Mouse (Mus musculus) B cell, adult 2 months (primary cell): ENCODE results near the gene Vkorc1.
"Not testable (repeated sequence)": the region's sequence is repeated elsewhere in the genome, so short reads cannot be mapped to it uniquely, and the experiment has no call there.

Source experiments
- DNase-seq, 2 experiments: peaks; one replicate each; pipeline ENCODE4 v3.0.0; 2022

The Vkorc1 gene

GRCm38 (mm10) chr7:127912938-127913337, 17.5 kb upstream of the Vkorc1 start:
- DNase-seq = no peak

- peak; percentile 89 to 91 for DNase-seq
Observed at GRCm38 (mm10) chr7:127912190-127912871, 16.9 kb upstream of the Vkorc1 start, which contains the start of gene Kat8. Kat8 (plus strand) TSS chr7:127912516.

GRCm38 (mm10) chr7:127908656-127909055, 13.2 kb upstream of the Vkorc1 start:
- DNase-seq = no peak

GRCm38 (mm10) chr7:127907939-127908338, 12.5 kb upstream of the Vkorc1 start:
- no peak for DNase-seq

GRCm38 (mm10) chr7:127903971-127904796, 8.8 kb upstream of the Vkorc1 start, which contains the start of gene Bckdk:
Bckdk (plus strand) TSS chr7:127904082.
- peak; percentile 70 to 71 for DNase-seq

- DNase-seq = no peak
Observed at GRCm38 (mm10) chr7:127901772-127902171, 6.4 kb upstream of the Vkorc1 start.

GRCm38 (mm10) chr7:127899997-127900396, 4.6 kb upstream of the Vkorc1 start:
- DNase-seq = no peak

- DNase-seq = peak; percentile 22 to 31
Observed at GRCm38 (mm10) chr7:127898179-127898956, 3.0 kb upstream of the Vkorc1 start.

GRCm38 (mm10) chr7:127897542-127897941, 2.1 kb upstream of the Vkorc1 start:
- no peak for DNase-seq

- DNase-seq = peak; percentile 83 to 87
Observed at GRCm38 (mm10) chr7:127896384-127896783, 967 bp upstream of the Vkorc1 start.

- not testable (repeated sequence) for DNase-seq
Observed at GRCm38 (mm10) chr7:127895891-127896290, 474 bp upstream of the Vkorc1 start.

GRCm38 (mm10) chr7:127894480-127894879, 937 bp downstream of the Vkorc1 start:
- DNase-seq = no peak

GRCm38 (mm10) chr7:127890798-127891197, 4.6 kb downstream of the Vkorc1 start, which contains the start of gene Prss53:
Prss53 (minus strand) TSS chr7:127890970.
- no peak for DNase-seq

- no peak for DNase-seq
Observed at GRCm38 (mm10) chr7:127888821-127889220, 6.6 kb downstream of the Vkorc1 start.

GRCm38 (mm10) chr7:127887781-127888180, 7.6 kb downstream of the Vkorc1 start:
- DNase-seq = no peak

- DNase-seq = no peak
Observed at GRCm38 (mm10) chr7:127887191-127887590, 8.2 kb downstream of the Vkorc1 start.

GRCm38 (mm10) chr7:127886551-127886950, 8.9 kb downstream of the Vkorc1 start:
- no peak for DNase-seq

- DNase-seq = no peak
Observed at GRCm38 (mm10) chr7:127885951-127886350, 9.5 kb downstream of the Vkorc1 start.

- DNase-seq = no peak
Observed at GRCm38 (mm10) chr7:127880431-127880830, 15.0 kb downstream of the Vkorc1 start.

- DNase-seq = no peak
Observed at GRCm38 (mm10) chr7:127879301-127879700, 16.1 kb downstream of the Vkorc1 start.

- peak; percentile 92 for DNase-seq
Observed at GRCm38 (mm10) chr7:127876467-127877348, 18.7 kb downstream of the Vkorc1 start, which contains the start of gene Zfp668. Zfp668 (minus strand) TSS chr7:127876828.

- DNase-seq = peak; percentile 73 to 80
Observed at GRCm38 (mm10) chr7:127876041-127876466, 19.4 kb downstream of the Vkorc1 start, which contains the start of gene Zfp646. Zfp646 (plus strand) TSS chr7:127876221.
